Mouse (Mus musculus) hindbrain, embryonic 11.5 days (tissue): ENCODE measurements around the gene Rab25. TPM values are rescaled to one million over a fixed set of nuclear protein-coding genes. Genes with fewer than 3 reads are reported as not detected.

Experiments used
- ATAC-seq: fragments of 200-750 bp; cut with Nextera tagmentation; 2 replicates; pipeline ENCODE4 v1.8.0; 2017; ENCODE audit warnings: mild to moderate bottlenecking, moderate TSS enrichment, moderate library complexity; ENCODE audit not compliant: low FRiP score
- DNase-seq: peaks from one replicate; pipeline ENCODE4 v3.0.0-alpha.2; 2015; ENCODE audit warnings: low spot score
- H3K27ac ChIP-seq: fragments of 300-500 bp; sonication (generic); 2 replicates; pipeline ENCODE4 v1.5.1; 2014; ENCODE audit warnings: mild to moderate bottlenecking, low read depth, low read length
- H3K27me3 ChIP-seq: fragments of 300-500 bp; sonication (generic); 2 replicates; pipeline ENCODE4 v1.6.1; 2014; ENCODE audit warnings: mild to moderate bottlenecking, low read length, moderate library complexity, mixed read lengths; ENCODE audit not compliant: control insufficient read depth, insufficient read depth
- H3K36me3 ChIP-seq: fragments of 300-500 bp; sonication (generic); 2 replicates; pipeline ENCODE4 v1.6.1; 2014; ENCODE audit warnings: mild to moderate bottlenecking, low read length, moderate library complexity, mixed read lengths; ENCODE audit not compliant: control insufficient read depth, insufficient read depth
- H3K4me1 ChIP-seq: fragments of 300-500 bp; sonication (generic); replicated peaks from 2 replicates; pipeline ENCODE4 v1.6.1; 2014; ENCODE audit warnings: low read length, mixed read lengths; ENCODE audit not compliant: control insufficient read depth, insufficient read depth
- H3K4me2 ChIP-seq: fragments of 300-500 bp; sonication (generic); replicated peaks from 2 replicates; pipeline ENCODE4 v1.6.1; 2014; ENCODE audit warnings: mild to moderate bottlenecking, low read depth, low read length
- H3K4me3 ChIP-seq: fragments of 300-500 bp; sonication (generic); 2 replicates; pipeline ENCODE4 v1.5.1; 2014; ENCODE audit warnings: low read depth, low read length
- H3K9ac ChIP-seq: fragments of 300-500 bp; sonication (generic); 2 replicates; pipeline ENCODE4 v1.6.1; 2014; ENCODE audit warnings: low read depth, low read length
- H3K9me3 ChIP-seq: fragments of 300-500 bp; sonication (generic); 2 replicates; pipeline ENCODE4 v1.6.1; 2016; ENCODE audit warnings: low read length; ENCODE audit not compliant: control insufficient read depth
- WGBS: fragments of 180-500 bp; shearing (Covaris S2); extraction: QIAGEN DNeasy Blood & Tissue Kit; methylation state at CpG from one replicate; pipeline ENCODE4 v1.1.7; 2014; 5-methylcytosine and 5-hydroxymethylcytosine counted together
- polyA plus RNA-seq: library from polyadenylated mRNA; unstranded; fragments of >200 nt; fragmentation: Nextera tagmentation; extraction: Ambion mirVana; gene quantifications from 2 replicates; pipeline ENCODE4 v1.2.1, GENCODE M21; 2014

Gene Rab25
- polyA plus RNA-seq, 1 experiment from 2014 or later = 1.8 TPM

DNA sequence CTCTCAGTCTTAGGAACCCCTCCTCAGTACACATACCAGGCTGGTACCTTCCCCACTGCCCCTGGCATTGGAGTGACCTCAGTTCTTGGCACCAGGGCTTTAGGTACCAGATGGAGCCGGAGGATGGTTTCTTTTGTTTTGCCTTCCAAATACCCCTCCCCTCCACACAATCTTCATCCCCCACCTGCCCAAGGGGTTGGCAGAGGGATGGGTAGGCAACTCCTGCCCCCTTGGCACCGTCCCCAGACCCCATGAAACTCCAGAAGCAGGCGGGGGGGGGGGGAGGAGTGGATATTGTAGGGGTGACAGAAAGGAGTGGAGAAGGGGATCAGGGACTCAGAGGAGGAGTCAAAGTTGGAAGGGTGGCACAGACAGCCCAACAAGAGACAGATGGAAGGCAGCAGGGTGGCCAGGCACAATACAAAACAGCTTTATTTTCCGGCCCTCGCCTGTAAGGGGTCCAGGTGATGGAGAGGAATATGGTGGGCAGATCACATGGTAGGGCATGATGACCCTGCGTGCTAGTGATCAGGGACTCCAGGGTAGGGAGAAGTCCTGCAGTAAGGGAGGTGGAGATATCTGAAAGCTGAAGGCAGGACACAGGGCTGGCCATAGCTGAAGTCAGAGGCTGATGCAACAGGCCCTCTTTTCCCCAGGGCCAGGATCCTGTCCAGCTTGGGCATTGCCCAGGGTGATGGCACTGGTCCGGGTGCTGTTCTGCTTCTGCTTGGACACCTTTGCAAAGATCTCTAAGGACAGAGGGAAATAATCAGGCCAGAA is 6.3 kb downstream of the Rab25 start:
- Histone ChIP-seq H3K27ac (no peak overlapping the region), H3K4me3 (0 out of 2 replicates have a peak overlapping the region, but pooled peaks have one; percentile 8), H3K9me3 (no peaks in the 10 kb centered on the region), H3K27me3 (no peaks in the 10 kb centered on the region), H3K9ac (no peak overlapping the region), H3K4me1 (peaks cover 15% of the 10 kb centered on the region), H3K36me3 (peaks cover 10% of the 10 kb centered on the region), H3K4me2 (no peak overlapping the region)
- no peak for DNase-seq
- 75% methylated on average over 6 of the region's 7 CpGs for WGBS
- no peak for ATAC-seq

DNA sequence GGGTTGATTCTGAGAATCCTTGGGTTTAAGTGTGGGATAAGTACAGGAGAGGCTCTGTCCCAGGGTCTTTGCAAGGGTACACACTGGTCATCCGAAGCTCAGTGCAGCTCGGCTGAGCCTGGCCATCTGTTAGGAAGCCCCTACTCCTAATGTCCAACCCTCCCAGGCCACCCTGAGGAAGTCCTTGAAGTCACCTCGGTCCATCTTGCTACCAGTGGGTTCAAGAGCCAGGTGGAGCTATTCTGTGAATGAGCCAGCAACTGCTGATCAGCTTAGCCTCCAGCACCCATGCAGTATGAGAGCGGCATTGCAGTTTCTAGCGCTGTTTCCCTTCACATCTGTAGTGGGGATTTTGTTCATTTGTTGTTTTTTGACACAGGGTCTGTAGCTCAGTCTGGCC is 8.0 kb downstream of the Rab25 start:
- DNase-seq = peak; percentile 23

DNA sequence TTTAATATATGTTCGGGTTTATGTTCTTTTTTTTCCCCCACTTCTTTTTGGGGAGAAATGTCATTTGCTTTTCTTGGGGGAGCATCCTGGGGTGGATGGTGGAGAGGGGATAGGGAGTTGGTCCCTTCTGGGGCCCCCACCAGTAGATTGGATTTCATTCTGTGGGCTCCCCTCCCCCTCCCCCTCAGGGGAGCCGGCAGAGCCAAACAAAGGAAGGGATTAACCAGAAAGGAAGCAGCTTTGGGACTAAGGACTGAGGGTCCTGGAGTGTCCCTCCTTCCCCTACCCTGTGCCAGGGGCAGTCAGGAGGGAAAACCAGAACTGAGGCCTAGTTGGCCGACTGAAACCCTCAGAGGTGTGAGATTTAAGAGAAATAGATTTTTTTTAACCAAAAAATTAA is 8.7 kb downstream of the Rab25 start:
- no peak overlapping the region for H3K27ac ChIP-seq
- 13% methylated on average over 3 of the region's 3 CpGs for WGBS
- H3K9me3 ChIP-seq = no peaks in the 10 kb centered on the region
- no peak overlapping the region for H3K4me2 ChIP-seq
- peaks cover 38% of the 10 kb centered on the region for H3K4me1 ChIP-seq
- no peaks in the 10 kb centered on the region for H3K27me3 ChIP-seq
- H3K9ac ChIP-seq = no peak overlapping the region
- H3K36me3 ChIP-seq = peaks cover 15% of the 10 kb centered on the region
- DNase-seq (peak; percentile 69), ATAC-seq (no peak)
- no peak overlapping the region for H3K4me3 ChIP-seq

More for the DNA sequence above, 8.0 kb downstream of the Rab25 start:
- ATAC-seq = no peak
- H3K4me2 ChIP-seq = no peak overlapping the region
- H3K9me3 ChIP-seq = no peaks in the 10 kb centered on the region
- no peaks in the 10 kb centered on the region for H3K27me3 ChIP-seq
- no peak overlapping the region for H3K4me3 ChIP-seq
- H3K27ac ChIP-seq = 0 out of 2 replicates have a peak overlapping the region, but pooled peaks have one; percentile 0
- no peak overlapping the region for H3K9ac ChIP-seq
- 62% methylated on average over 5 of the region's 5 CpGs for WGBS
- H3K36me3 ChIP-seq = peaks cover 15% of the 10 kb centered on the region
- peaks cover 31% of the 10 kb centered on the region for H3K4me1 ChIP-seq

DNA sequence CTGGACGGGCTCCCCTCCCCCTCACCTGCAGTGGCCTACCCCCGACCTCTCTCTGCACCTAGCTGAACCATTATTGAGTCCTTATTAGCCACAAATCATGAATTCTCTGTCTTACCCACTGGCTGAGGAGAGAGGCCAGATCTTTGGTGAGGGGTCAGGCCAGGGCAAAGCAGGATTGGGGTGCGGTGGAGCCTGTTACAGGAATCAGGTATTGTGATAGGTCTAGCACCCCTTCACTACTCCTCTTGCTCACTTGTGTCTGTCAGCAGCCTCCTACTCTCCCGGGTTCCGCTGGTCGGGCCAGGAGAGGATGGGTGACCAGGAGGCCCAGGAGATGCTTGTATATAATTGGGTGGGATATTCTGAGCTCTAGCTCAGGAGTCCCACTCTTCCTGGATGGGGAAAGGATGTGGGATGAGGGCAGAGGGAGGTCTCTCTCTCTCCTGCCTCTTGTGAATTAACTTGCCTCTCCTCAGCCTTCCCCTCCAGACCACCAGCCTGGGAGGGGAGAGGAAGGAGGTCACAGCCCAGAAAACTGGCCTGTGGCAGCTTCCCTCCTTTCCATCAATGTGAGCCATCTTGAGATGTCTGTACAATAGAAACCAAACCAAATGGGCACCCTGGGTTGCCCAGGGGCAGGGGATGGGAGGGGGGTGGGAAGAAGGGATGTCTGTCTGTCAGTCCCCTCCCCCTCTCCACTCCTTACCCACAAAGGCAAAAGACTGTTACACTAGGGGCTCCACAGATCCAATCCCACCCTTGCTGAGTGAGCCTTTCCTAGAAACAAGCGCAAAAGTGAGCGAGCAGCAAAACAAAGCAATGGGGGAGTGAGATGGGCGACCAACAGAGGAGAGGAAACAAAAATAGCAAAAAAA is 9.6 kb downstream of the Rab25 start:
- ATAC-seq = 0 out of 2 replicates have a peak, but pooled peaks have one; percentile 7
- H3K27me3 ChIP-seq = no peaks in the 10 kb centered on the region
- 24% methylated on average over 9 of the region's 9 CpGs for WGBS
- peak overlapping the region; percentile 37; the same call in 1 of the 2 replicates for H3K9ac ChIP-seq
- H3K27ac ChIP-seq = peak overlapping the region; percentile 31; the same call in 1 of the 2 replicates
- H3K4me1 ChIP-seq = peaks cover 38% of the 10 kb centered on the region
- no peaks in the 10 kb centered on the region for H3K9me3 ChIP-seq
- H3K4me2 ChIP-seq = peak overlapping the region; percentile 24; the same call in 1 of the 2 replicates
- peak overlapping the region; percentile 15; the same call in 1 of the 2 replicates for H3K4me3 ChIP-seq
- DNase-seq = peak; percentile 54
- peaks cover 15% of the 10 kb centered on the region for H3K36me3 ChIP-seq

DNA sequence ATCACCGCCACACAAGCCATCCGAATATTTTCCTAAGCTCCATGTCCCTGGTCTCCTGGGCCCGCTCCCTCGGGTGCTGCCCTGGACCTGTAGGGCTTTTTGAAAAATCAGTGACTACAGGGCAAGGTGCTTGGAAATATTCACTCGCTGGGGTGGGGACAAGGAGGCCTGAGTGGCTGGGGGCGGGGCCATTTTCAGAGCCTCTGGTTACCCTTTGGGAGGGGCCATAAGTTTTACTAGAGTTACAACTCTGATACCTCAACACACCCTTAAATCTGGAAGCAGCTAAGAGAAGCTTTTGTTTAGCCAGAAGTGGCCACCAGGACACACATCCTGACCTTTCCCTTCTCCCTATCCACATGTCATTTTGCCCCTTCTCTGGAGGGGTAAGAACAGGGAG is 11.0 kb downstream of the Rab25 start:
- peaks cover 15% of the 10 kb centered on the region for H3K36me3 ChIP-seq

DNA sequence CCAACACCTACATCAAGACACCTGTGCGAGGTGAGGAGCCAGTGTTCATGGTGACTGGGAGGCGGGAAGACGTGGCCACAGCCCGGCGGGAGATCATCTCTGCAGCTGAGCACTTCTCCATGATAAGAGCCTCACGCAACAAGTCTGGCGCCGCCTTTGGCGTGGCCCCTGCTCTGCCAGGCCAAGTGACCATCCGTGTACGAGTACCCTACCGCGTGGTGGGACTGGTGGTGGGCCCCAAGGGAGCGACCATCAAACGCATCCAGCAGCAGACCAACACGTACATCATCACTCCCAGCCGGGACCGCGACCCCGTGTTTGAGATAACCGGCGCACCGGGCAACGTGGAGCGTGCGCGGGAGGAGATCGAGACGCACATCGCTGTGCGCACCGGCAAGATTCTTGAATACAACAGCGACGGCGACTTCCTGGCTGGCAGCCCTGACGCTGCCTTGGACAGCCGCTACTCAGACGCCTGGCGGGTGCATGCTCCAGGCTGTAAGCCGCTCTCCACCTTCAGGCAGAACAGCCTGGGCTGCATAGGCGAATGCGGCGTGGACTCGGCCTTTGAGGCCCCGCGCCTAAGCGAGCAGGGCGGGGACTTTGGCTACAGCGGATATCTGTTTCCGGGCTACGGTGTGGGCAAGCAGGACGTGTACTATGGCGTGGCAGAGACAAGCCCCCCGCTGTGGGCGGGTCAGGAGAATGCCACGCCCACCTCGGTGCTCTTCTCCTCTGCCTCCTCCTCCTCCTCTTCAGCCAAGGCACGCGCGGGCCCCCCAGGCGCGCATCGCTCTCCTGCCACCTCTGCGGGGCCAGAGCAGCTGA is 11.8 kb downstream of the Rab25 start:
- H3K27me3 ChIP-seq = no peaks in the 10 kb centered on the region
- peaks cover 15% of the 10 kb centered on the region for H3K36me3 ChIP-seq
- H3K4me1 ChIP-seq = peaks cover 38% of the 10 kb centered on the region
- no peaks in the 10 kb centered on the region for H3K9me3 ChIP-seq
- peak overlapping the region; percentile 52; the same call in 1 of the 2 replicates for H3K27ac ChIP-seq
- H3K9ac ChIP-seq = peak overlapping the region; percentile 51
- peak overlapping the region; percentile 93 for H3K4me2 ChIP-seq
- ATAC-seq = no peak
- DNase-seq = peak; percentile 76
- 7% methylated on average over 58 of the region's 64 CpGs for WGBS
- H3K4me3 ChIP-seq = peak overlapping the region; percentile 94

More for the DNA sequence above, 11.0 kb downstream of the Rab25 start:
- H3K4me1 ChIP-seq = peaks cover 38% of the 10 kb centered on the region
- no peak for ATAC-seq
- no peaks in the 10 kb centered on the region for H3K27me3 ChIP-seq
- 70% methylated on average over 6 of the region's 6 CpGs for WGBS
- H3K9me3 ChIP-seq = no peaks in the 10 kb centered on the region
- no peak overlapping the region for H3K4me3 ChIP-seq
- no peak overlapping the region for H3K27ac ChIP-seq
- H3K4me2 ChIP-seq = peak overlapping the region; percentile 93
- no peak overlapping the region for H3K9ac ChIP-seq
- DNase-seq = no peak

DNA sequence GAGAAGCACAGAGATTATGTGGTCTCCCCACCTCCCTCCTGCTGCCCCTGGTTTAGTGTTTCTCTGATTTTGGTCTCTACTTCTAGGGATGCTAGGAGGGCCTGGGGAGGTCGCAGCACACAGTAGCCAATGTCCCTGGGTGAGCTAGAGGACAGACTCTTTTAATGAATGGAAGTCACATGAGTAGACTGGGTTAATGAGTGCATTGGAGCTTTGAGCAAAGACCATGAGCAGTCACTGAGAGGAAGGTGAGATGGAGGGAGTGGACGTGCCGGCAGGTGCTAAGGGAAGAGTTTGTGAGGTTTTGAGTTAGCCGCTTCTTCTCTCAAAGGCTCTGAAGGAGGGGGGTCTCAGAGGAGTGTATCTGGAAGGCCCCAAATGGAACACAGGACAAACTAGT is 12.6 kb downstream of the Rab25 start:
- Histone ChIP-seq H3K9me3 (no peaks in the 10 kb centered on the region), H3K4me1 (peaks cover 38% of the 10 kb centered on the region), H3K4me3 (peak overlapping the region; percentile 94), H3K9ac (peak overlapping the region; percentile 99), H3K27me3 (no peaks in the 10 kb centered on the region), H3K27ac (0 out of 2 replicates have a peak overlapping the region, but pooled peaks have one; percentile 24), H3K4me2 (peak overlapping the region; percentile 93), H3K36me3 (peaks cover 15% of the 10 kb centered on the region)
- 40% methylated on average over 4 of the region's 4 CpGs for WGBS
- DNase-seq = peak; percentile 23
- no peak for ATAC-seq

DNA sequence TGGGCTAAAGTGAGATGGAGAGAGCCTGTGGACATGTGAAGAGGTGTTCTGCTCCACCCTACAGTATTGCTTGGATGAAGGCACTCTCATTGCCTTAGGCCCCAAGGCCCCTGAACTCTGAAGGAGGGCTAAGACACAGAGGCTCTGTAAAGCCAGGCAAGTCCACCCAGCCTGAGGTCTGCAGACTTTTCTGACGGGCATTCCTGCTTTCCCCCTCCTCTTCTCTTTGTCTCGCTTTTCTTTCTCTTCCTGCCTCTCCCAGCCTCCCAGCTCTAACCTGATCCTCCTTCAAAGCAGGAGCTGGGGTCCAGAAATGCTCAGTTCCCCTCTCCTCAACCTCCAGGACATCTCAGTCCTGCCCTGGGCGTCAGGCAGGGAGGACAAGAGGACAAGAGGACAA is 13.1 kb downstream of the Rab25 start:
- Histone ChIP-seq H3K9ac (peak overlapping the region; percentile 99), H3K36me3 (peaks cover 15% of the 10 kb centered on the region), H3K4me3 (peak overlapping the region; percentile 94), H3K4me2 (peak overlapping the region; percentile 93), H3K27me3 (no peaks in the 10 kb centered on the region), H3K4me1 (peaks cover 38% of the 10 kb centered on the region), H3K27ac (0 out of 2 replicates have a peak overlapping the region, but pooled peaks have one; percentile 24), H3K9me3 (no peaks in the 10 kb centered on the region)
- 7% methylated on average over 3 of the region's 3 CpGs for WGBS
- DNase-seq (peak; percentile 33), ATAC-seq (no peak)
